Mouse (Mus musculus): Measurements from ENCODE around the gene Hyal1.
"Not testable (repeated sequence)": the region's sequence is repeated elsewhere in the genome, so short reads cannot be mapped to it uniquely, and the experiment has no call there.

The Hyal1 gene

DNA sequence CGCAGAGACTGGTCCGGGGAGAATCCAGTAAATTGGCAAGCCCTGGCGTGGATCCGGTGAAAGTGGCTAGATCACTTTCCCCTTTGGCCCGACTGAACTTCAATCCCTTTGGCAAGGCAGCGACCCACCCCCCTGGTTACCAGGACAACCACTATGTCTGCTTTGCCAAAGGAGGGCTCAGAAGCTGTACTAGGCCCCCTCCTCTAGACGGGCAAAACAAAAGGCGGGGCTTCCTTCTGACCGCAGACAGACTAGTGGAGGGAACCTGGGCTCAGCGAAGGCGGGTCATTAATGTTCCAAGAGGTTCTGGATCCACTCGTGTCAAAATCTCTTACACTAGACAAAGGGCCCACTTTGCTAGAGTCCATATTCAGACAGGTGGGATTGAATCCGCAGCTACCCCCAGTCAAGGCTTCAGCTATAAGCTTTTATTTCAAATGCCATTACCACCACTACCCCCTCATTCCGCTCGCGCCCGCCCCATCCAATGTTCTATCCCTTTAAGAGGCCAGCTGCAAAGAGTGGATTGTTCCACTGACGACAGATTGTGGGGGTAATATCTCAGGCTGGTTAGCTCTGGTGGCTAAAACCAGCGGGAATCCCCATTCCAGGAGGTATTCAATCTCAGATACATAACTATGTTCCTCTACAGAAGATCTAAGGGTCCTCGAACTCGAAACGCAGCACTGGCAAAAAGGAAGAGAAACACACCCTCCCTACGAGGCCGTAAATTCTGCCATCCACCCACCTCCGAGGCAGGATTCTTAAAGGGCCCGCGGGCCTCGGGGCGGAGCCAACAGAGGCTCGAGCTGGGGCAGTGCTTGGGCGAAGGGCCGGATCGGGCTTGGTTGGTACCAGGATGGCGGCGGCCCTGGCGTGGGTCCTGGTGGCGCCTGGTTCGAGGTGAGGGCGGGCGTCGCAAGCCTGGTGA is 8.1 kb upstream of the Hyal1 start:
- in situ Hi-C loops (cut with MboI, MseI): no loop called here

DNA sequence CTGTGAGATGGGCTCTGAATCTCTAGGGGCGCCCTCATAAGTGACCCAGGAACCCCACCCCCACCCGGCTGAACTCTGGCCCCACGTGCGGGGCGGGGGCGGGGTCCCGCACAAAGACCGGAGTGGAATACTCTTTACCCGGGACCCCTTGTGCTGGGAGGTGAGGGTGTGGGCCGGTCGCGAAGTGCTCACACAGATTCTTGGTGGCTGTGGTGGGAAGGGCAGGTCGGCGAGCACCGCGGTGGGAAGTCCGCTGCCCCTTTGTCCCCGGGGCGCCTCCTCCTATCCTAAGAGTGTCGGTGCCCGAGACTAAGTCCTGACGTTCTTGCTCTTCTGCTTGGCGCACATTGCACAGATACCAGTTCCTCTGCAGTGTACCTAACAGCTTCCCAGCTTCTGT is 7.5 kb upstream of the Hyal1 start:
- in situ Hi-C loops (cut with MboI, MseI): no loop called here

DNA sequence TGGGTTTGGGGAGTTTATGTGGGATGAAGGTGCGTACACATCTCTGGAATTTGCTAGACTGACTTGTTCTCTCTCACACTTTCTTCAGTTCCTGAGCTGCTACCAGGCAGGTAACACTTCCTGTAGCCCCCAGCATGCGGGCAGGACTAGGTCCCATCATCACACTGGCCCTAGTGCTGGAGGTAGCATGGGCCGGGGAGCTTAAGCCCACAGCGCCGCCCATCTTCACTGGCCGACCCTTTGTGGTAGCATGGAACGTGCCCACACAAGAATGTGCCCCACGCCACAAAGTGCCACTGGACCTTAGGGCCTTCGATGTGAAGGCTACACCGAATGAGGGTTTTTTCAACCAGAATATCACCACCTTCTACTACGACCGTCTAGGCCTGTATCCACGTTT is 6.7 kb upstream of the Hyal1 start:
- in situ Hi-C loops (cut with MboI, MseI): no loop called here

DNA sequence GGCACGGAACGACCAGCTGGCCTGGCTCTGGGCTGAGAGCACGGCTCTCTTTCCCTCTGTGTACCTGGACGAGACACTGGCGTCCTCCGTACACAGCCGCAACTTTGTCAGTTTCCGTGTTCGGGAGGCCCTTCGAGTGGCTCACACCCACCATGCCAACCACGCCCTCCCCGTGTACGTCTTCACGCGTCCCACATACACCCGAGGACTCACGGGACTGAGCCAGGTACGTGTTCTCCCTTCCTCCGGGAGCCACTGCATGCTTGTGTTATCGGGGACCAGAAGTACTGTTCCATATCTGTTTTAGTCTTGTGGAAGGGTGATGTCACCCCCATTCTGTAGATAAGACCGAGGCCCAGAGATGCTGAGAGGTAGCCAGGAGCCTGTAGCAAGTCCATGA is 5.9 kb upstream of the Hyal1 start:
- in situ Hi-C loops (cut with MboI, MseI): no loop called here

DNA sequence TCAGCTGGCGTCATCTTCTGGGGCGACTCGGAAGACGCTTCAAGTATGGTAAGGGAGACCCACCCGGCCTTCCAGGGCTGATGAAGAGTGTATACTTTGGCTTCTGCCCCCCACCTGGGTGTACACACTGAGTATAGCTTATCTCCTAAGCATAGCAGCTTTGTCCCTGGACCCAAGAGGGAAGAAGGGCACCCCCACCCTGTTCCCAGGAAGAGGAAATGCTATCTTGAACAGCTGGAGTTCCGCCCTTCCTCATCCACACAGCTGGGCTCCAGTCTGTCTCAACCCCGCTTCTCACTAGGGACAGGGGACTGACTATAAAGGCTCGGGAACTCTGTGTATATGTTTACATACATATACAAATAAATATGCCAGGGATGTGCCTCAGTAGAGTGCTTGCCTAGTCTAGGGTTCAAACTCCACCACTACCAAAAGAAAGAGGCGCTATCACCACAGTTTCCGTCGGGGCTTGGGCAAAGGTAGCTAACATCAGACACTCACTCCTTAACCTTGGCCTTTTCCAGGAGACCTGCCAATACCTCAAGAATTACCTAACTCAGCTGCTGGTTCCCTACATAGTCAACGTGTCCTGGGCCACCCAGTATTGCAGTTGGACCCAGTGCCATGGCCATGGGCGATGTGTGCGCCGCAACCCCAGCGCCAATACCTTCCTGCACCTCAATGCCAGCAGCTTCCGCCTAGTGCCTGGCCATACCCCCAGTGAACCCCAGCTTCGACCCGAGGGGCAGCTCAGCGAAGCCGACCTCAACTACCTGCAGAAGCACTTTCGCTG is 5.0 kb upstream of the Hyal1 start:
- in situ Hi-C loops (cut with MboI, MseI): no loop called here

DNA sequence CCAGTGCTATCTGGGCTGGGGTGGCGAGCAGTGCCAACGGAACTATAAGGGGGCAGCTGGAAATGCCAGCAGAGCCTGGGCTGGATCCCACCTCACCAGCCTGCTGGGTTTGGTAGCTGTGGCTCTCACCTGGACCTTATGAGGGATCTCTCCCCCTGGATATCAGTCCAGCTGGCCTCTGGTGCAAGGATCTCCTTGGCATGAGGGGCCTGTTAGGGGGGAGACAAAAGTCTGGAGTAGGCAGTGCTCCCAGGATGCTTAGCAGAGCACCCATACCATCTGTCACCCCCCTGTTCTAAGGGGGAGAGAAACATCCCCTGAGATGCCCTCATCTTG is 4.4 kb upstream of the Hyal1 start:
- in situ Hi-C loops (cut with MboI, MseI): no loop called here

DNA sequence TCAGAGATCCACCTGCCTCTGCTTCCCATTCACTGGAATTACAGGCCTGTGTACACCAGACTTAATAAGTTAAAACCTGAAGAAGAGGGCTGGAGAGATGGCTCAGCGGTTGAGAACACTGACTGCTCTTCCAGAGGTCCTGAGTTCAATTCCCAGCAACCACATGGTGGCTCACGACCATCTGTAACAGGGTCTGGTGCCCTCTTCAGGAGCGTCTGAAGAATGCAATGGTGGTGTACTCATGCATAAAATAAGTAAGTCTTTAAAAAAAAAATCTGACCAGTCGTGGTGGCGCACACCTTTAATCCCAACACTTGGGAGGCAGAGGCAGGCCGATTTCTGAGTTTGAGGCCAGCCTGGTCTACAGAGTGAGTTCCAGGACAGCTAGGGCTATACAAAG is 3.0 kb upstream of the Hyal1 start:
- in situ Hi-C loops (cut with MboI, MseI): not testable (repeated sequence)

DNA sequence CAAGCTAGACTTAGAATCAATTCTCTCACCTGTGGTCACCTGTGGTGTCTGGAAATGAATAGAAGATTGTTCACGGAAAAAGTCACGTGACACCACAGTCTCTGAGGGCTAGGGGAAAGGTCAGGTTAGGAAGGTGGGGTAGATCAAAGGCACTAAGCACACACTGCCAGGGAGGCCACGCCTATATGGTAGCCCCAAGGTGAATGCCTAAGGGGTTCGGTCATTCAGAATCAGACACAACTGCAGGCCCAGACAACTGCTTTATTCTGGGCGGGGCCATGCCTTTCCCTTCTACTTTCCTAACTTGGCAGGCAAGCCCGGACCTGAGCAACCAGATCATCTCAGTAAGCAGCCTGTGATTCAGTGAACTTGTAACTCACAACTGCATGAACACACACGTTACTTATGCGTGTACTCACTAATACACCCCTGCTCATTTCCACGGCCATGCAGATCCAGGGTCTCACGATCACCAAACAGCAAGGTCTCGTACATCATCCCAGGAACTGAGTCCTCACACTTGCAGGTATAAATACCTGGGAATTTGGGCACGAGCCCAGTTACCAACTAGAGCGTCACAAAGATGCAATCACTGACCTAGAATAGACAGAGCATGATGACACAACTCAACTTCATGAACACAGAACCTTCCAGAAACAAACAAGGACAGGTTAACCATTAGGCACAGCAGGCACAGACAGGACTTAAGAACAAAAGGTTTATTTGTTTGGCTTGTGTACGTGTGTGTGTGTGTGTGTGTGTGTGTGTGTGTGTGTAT is 959 bp upstream of the Hyal1 start:
- in situ Hi-C loops (cut with MboI, MseI): no loop called here

DNA sequence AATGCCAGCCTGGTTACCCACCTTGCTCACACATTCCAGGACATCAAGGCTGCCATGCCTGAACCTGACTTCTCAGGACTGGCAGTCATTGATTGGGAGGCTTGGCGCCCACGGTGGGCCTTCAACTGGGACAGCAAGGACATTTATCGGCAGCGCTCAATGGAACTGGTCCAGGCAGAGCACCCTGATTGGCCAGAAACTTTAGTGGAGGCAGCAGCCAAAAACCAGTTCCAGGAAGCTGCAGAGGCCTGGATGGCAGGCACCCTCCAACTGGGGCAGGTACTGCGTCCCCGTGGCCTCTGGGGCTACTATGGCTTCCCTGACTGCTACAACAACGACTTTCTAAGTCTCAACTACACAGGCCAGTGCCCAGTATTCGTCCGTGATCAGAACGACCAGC is 1.1 kb downstream of the Hyal1 start:
- in situ Hi-C loops (cut with MboI, MseI): no loop called here

DNA sequence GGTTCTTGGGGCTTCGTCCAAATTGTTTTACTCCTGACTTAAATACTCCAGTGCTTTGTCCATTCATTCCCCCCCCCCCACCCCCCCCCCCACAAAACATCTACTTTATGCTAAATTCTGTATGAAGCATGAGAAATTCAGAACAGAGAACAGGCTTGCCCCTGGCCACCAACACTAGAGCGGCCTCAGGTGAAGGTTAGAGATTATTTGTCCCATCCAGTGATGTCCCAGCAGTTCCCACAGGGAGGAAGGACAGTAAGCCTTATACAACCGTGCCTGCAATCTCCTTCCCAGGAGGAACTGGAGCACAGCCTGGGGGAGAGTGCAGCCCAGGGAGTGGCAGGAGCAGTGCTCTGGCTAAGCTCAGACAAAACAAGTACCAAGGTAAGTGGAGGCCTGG is 1.9 kb downstream of the Hyal1 start, which contains the start of gene Naa80:
Naa80 (plus strand) TSS at position 301 of the 400 bp plus-strand sequence.
- in situ Hi-C loops (cut with MboI, MseI): no loop called here

DNA sequence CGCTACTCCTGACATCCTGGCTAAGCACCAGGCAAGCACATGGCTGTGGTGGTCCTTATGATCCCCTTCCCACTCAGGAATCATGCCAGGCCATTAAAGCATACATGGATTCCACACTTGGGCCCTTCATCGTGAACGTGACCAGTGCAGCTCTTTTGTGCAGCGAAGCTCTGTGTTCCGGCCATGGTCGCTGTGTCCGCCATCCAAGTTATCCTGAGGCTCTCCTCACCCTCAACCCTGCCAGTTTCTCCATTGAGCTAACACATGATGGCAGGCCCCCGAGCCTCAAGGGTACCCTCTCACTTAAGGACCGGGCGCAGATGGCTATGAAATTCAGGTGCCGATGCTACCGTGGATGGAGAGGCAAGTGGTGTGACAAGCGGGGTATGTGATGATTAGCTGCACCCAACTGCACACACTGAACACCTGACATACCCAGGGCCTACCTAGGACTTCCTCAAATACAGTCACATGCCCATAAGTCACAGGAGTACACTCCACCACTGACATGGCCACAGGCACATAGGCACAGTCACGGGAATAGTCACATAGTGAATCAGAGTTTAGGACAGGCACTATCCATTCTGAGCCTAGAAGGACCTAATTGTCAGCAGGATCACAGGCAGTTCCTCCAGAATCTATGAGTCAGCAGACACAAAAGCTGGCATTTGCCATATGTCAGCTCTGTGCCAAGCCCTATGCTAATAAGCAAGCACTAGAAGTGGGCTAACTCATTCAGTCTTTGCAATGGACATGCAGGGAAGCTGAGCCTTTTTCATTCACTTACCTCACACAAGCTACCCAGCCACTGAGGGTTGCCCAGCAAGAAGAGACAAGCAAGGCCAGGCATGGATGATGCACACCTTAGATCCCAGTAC is 2.5 kb downstream of the Hyal1 start:
- in situ Hi-C loops (cut with MboI, MseI): no loop called here

DNA sequence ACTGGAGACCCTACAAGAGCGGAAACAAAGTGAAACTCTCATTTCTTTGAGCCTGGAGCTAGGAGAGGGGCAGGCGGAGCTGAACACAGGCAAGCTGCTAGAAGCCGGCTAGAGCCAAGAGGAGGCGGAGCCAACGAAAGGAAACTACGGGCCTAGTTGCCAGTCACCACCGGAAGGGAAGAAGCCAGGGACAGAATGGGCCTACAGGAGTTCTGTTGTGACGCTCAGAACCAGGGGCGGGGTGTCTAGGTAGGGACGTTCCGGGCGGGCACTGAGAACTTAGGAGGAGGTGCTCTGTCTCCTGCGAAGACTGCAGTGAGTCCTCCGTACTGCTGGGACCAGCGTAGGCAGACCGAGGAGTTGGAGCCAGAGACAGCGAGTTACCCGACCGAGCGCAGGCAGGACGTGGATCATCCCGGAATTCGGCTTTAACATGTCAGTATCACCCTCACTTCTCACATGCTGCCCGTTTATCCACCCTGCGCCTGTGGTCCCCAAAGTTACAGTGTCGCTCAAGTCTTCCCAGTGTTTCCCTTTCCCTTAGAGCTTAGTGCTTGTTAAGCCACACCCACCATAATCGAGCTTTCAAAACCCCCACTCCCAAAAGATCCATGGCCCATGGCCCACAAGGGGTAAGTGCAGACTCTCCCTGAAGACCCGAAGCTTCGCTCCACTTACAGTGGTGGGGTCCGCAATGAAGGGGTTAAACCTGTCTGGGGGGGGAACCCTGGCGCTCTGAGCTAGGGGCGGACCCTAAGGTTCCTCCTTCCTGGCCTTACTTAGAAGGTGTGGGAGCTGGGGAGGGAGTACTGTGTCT is 4.0 kb downstream of the Hyal1 start, which contains the start of gene Hyal3:
Hyal3 (plus strand) TSS at position 318 of the 817 bp plus-strand sequence.
- in situ Hi-C loops (cut with MboI, MseI): no loop called here

DNA sequence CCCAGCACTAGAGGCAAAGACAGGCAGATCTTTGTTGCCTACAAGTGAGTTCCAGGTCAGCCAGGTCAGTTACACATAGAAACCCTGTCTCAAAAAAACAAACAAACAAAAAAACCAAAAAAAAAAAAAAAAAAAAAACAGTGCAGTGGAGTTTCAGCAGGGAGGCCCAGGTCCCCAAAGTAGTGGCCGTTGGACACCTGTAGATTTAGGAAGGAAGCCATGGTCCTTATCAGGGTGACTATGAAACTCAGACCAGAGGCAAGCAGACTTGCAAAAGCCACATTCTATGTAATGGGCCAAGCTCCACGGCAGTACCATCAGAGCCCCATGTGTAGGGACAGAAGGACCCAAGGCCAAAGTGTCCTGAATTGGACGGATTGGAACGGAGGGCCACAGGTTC is 4.9 kb downstream of the Hyal1 start:
- in situ Hi-C loops (cut with MboI, MseI): no loop called here

DNA sequence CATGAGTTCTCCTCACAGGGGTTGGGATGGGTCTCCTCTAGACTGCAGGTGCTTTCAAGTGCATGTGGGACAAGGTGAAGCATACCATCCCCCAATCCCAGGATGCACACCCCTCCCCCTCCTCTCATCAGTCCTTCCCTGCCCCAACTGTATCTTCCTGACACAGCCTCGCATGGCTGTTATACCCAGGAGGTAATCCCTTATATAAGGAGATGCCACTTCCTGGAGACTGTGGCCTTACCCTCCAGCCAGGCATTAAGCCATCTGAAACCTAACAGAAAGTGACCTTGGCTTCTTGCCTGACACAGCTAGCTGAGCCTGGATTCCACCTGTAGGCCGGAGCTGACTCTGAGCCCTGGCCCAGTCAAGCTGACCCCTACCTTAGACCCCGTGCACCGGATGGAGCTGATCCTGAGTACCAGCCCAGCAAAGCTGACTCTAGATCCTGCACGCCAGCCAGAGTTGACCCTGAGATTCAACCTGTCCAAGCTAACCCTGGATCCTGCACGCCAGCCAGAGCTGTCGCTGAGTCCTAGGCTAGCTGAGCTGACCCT is 5.9 kb downstream of the Hyal1 start:
- in situ Hi-C loops (cut with MboI, MseI): no loop called here

DNA sequence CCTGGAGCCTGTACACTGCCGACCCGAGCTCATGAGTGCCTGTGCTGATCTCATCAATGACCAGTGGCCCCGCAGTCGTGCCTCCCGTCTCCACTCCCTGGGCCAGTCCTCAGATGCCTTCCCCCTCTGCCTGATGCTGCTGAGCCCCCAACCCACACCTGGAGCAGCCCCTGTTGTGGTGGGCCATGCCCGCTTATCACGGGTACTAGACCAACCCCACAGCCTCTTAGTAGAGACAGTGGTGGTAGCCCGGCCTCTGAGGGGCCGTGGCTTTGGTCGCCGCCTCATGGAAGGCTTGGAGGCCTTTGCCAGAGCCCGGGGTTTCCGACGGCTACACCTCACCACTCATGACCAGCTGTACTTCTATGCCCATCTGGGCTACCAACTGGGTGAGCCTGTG is 6.4 kb downstream of the Hyal1 start:
- in situ Hi-C loops (cut with MboI, MseI): no loop called here

DNA sequence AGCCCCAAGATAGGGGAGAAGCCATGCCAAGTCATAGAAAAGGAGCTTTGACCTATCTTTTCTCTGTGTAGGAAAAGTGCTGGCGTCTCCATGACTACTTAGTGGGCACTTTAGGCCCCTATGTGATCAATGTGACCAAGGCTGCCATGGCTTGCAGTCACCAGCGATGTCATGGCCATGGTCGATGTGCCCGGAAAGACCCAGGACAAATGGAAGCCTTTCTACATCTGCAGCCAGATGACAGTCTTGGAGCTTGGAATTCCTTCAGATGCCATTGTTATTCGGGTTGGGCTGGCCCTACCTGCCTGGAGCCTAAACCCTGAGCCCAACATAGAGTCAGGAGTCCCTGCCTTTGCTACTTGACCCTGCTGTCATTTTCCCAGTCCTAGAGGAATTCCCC is 9.8 kb downstream of the Hyal1 start:
- in situ Hi-C loops (cut with MboI, MseI): no loop called here

DNA sequence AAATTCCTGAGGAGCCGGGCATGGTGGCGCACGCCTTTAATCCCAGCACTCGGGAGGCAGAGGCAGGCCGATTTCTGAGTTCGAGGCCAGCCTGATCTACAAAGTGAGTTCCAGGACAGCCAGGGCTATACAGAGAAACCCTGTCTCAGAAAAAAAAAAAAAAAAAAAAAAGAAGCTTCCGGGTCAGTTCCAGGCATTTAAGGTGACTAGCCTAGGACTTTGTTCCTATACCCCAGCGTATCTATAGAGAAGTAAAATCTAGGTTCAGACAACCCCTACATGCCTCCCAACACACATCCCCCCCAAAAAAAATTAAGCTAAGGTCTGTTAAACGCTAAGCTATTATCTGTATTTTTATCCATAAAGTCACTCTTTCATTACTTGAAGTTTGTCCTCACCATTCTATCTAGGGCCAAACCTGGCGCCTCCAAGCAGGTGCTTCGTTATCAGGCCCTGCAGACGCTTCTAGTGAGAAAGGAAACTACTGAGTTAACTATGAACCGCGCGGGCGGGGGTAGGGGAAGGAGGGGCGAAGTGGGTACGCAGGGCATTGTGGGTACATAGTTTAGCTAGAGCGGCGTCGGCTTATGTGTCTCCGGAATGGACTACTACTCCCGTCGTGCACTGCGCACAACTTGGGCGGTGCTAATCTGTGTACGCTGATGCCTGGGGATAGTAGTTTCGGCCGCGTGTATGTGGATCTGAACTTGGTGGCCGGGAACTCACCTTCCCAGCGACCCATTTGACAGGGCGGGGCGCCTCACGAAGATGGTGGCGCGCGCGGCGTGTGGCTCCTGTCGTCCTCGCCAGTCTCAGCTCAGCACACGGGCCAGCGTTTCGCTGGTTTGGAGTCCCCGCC is 10.5 kb downstream of the Hyal1 start, which contains the start of gene Ifrd2:
Ifrd2 (plus strand) TSS at position 669 of the 859 bp plus-strand sequence.
- in situ Hi-C loops (cut with MboI, MseI): no loop called here

DNA sequence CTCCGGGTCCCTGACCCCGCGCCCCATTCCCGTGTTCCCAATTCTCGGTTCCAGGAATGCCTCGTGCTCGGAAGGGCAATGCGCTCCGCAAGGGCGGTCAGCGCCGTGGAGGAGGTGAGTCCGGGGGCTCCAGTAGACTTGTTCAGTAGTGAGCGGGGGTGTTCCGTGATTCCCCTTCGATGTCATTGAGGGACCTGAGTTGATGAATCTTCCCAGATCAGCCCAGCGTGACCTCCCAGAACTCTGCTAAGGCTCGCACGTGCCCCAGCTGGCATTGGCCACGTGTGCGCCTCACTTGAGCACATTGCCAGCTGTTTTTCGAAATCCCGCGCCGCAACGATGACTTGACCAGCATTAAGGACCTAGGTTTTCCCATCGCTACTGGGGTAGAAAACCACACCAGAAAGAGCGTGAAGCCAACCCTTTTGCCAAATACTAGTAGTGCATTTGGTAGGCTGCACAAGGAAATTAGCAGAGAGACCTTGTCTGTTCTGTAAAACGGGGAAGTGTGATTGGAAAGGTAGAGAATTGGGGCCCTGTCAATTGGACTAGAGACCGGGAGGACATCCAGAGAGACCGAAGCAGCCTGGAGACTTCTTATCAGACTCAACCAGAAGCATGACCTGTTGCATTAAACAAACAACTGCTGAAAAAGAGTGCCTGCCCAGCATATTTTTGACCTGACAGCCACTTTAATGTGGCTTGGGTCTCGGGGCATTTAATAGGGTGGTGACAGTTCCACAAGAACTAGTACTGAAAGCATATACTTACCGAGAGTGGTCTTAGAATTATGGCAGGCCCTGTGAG is 11.3 kb downstream of the Hyal1 start:
- in situ Hi-C loops (cut with MboI, MseI): no loop called here

All from T-helper 17 cell (primary cell).